Mouse (Mus musculus): ENCODE measurements around the gene Tns1. TPM values are rescaled to one million over a fixed set of nuclear protein-coding genes. Genes with fewer than 3 reads are reported as not detected.

Gene Tns1
- total RNA-seq, 1 experiment from 2014 or later, result 7.6 TPM

- ATAC-seq (ENCODE audit: extremely low read depth, insufficient number of reproducible peaks, low FRiP score, poor library complexity, severe bottlenecking), result no peak
These were observed 169.6 kb downstream of the Tns1 start for GRCm38 (mm10) chr1:73954614-73955013.

DNA sequence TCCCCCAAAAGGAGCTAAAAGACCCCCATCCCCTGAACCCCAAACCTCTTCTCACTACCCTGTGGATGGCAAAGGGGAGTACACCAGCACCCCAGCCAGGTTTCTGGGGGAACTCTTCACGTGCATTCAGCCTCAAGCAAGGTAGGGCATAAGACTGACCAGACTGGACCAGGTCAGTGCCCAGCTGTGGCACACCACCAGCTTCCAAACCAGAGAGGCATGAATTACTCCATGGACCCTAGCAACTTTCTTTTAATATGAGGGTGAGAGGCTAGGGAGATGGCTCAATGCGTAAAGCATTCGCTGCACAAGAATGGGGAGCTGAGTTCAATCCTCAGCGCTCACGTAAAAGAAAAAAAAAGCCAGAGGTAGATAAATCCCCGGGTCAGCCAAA lies 170.2 kb downstream of the Tns1 start:
- ATAC-seq (ENCODE audit: extremely low read depth, insufficient number of reproducible peaks, low FRiP score, poor library complexity, severe bottlenecking), result no peak

DNA sequence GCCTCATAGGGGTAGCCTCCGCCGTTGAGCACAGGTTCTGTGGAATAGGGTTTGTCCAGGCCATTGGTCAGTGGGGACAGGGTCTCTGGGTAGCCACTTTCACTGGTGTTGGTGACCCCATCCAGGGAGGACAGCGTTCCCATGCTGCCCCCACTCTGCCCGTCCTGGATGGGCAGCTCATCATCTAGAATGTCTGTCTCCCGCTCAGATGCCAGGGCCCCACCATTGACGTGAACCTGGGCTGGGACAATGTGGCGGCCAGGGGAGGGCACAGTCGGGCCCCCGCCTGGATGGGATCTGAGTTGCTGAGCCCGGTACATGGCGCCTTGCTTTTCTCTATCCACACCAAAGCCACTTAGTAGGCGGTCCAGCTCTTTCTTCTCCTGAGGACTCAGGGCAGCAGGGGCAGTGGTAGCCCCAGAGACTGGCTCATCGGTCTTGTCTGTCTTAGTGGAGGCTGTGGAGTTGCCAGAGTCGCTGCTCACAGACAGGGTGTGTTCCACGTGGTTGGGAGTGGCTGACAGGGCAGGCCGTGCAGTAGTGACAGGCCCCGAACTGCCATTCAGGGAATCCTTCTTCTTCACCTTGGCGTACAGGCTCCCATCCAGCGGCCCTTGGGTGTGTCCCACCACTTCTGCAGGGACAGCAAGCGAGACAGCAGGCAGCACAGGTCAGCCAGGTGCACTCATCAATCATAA lies 170.8 kb downstream of the Tns1 start:
- ATAC-seq (ENCODE audit: extremely low read depth, insufficient number of reproducible peaks, low FRiP score, poor library complexity, severe bottlenecking), result no peak

- ATAC-seq (ENCODE audit: extremely low read depth, insufficient number of reproducible peaks, low FRiP score, poor library complexity, severe bottlenecking), result no peak
These were observed 171.7 kb downstream of the Tns1 start for GRCm38 (mm10) chr1:73952598-73952997.

DNA sequence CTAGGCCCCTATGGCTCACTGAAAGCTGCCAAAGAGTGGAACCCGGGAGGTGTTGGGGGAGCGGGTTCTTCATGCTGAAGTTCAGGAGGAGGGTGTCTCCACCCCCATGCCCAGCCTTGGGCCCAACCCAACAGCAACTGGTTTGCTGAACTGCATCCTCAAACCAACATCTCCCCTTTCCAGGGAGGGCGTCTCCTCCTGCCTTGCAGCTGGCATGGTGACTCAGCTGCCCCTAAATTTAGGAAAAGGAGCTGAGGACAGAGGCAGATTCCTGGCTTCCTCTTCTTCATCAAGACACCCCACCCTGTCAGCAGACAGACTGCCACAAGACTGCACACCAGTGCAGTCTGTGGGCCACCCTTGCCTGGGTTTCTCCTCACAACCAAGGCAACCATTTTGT lies 173.1 kb downstream of the Tns1 start:
- no peak for ATAC-seq (ENCODE audit: extremely low read depth, insufficient number of reproducible peaks, low FRiP score, poor library complexity, severe bottlenecking)

DNA sequence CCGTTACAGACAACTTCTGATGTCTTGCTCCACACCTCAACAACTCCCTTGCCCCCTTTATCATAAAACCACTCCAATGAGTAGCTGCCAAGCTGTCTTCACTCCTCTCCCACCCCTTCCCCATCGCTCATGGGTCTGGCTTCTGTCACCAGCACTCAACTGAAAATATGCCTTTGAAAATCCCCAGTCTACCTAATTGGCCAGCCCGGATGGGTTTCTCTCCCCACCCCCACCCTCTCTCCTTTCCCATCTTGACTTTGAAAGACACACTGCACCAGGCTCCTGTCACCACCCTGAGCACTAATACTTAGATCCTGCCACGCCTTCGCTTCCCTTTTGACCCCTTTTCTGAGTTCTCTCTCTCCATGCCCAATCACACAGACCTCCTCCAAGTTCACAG lies 175.5 kb downstream of the Tns1 start:
- no peak for ATAC-seq (ENCODE audit: extremely low read depth, insufficient number of reproducible peaks, low FRiP score, poor library complexity, severe bottlenecking)

GRCm38 (mm10) chr1:73947525-73948304 lies 176.5 kb downstream of the Tns1 start:
- ATAC-seq (ENCODE audit: extremely low read depth, insufficient number of reproducible peaks, low FRiP score, poor library complexity, severe bottlenecking), result no peak

GRCm38 (mm10) chr1:73946701-73947100 lies 177.5 kb downstream of the Tns1 start:
- ATAC-seq (ENCODE audit: extremely low read depth, insufficient number of reproducible peaks, low FRiP score, poor library complexity, severe bottlenecking), result no peak

DNA sequence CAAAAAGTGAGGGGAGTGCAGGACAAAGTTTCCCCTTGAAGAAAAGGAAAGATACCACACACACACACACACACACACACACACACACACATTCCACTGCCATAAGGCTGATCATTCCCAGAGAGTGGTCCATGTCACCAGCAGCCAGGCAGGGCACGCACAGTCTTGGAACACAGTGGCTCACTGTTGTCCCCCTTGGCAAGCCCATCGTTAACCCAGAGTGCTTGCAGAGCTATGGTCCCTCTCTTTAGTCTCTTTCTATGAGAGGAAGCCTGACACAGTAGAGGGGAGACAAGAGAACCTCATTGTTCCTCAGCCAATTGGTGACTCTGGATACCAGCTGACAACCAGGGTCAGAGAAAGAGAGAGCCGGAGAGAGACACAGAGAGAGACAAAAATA lies 179.9 kb downstream of the Tns1 start:
- ATAC-seq (ENCODE audit: extremely low read depth, insufficient number of reproducible peaks, low FRiP score, poor library complexity, severe bottlenecking), result no peak

GRCm38 (mm10) chr1:73943667-73944289 lies 180.5 kb downstream of the Tns1 start:
- ATAC-seq (ENCODE audit: extremely low read depth, insufficient number of reproducible peaks, low FRiP score, poor library complexity, severe bottlenecking), result no peak

- no peak for ATAC-seq (ENCODE audit: extremely low read depth, insufficient number of reproducible peaks, low FRiP score, poor library complexity, severe bottlenecking)
These were observed 181.0 kb downstream of the Tns1 start for GRCm38 (mm10) chr1:73943255-73943654.

DNA sequence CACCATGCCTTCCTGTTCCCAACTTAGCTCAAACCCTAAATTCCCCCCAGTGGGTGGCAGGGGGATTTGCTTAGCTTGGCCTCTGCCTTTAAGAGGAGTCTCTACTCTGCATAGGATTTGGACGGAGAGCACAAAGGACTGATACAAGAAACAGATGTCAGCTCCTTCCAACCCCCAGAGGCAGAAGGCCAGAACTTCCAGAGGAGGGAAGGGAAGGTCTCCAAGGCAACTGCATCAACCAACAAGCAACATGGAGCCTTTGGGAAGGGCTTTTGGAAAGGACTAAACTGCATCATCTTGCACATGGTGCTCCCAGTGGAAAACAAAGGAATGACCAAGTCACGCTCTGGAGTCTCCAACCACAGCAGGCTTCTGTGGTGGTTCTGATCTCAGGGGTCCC lies 182.0 kb downstream of the Tns1 start:
- no peak for ATAC-seq (ENCODE audit: extremely low read depth, insufficient number of reproducible peaks, low FRiP score, poor library complexity, severe bottlenecking)

- no peak for ATAC-seq (ENCODE audit: extremely low read depth, insufficient number of reproducible peaks, low FRiP score, poor library complexity, severe bottlenecking)
These were observed 182.6 kb downstream of the Tns1 start for GRCm38 (mm10) chr1:73941697-73942096.

GRCm38 (mm10) chr1:73940491-73941204 lies 183.6 kb downstream of the Tns1 start:
- no peak for ATAC-seq (ENCODE audit: extremely low read depth, insufficient number of reproducible peaks, low FRiP score, poor library complexity, severe bottlenecking)

GRCm38 (mm10) chr1:73938597-73938996 lies 185.7 kb downstream of the Tns1 start:
- ATAC-seq (ENCODE audit: extremely low read depth, insufficient number of reproducible peaks, low FRiP score, poor library complexity, severe bottlenecking), result no peak

DNA sequence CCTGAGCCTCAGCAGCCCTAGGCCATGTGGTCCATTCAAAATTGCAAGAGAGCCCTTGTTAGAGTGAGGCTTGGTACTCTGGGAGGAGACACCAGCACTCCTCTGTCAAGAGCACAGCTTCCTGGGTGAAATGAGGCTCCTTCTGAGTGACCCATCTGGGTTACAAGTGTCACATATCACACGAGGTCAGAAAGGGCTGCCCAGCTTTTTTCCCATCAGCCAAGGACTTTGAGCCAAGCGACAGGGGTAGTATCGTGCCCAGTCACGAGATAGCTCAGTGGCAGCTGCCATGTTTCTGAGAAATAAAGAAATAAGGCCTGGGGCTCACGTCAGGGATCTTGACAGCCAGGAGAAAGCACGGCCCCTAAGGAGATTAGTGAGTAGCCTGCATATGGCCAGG lies 186.4 kb downstream of the Tns1 start:
- ATAC-seq (ENCODE audit: extremely low read depth, insufficient number of reproducible peaks, low FRiP score, poor library complexity, severe bottlenecking), result no peak

DNA sequence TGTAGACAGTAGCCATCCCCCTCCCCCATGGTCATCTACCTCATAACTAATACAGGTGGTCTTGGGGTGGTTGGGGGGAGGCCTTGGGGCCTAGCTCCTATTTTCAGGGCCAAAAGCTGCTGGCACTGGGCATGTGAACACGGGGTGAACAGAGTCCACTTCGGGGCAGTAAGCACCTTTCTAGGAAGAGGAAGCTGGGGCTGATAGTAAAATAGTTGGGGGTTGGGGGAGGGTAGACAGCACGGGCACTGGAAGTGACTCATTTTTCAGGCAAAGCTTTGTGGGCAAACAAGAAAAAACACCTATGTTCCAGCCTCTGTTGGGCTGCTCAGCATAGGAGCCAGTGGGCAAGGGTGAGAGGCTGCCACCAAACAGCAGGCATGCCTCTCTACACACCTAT lies 187.7 kb downstream of the Tns1 start:
- no peak for ATAC-seq (ENCODE audit: extremely low read depth, insufficient number of reproducible peaks, low FRiP score, poor library complexity, severe bottlenecking)

- ATAC-seq (ENCODE audit: extremely low read depth, insufficient number of reproducible peaks, low FRiP score, poor library complexity, severe bottlenecking), result no peak
These were observed 188.7 kb downstream of the Tns1 start for GRCm38 (mm10) chr1:73935442-73936080.

- no peak for ATAC-seq (ENCODE audit: extremely low read depth, insufficient number of reproducible peaks, low FRiP score, poor library complexity, severe bottlenecking)
These were observed 191.1 kb downstream of the Tns1 start for GRCm38 (mm10) chr1:73933146-73933490.
